Mouse (Mus musculus) gastrocnemius, postnatal 14 days (tissue): ENCODE results near the gene Rpp40. TPM values are rescaled to one million over a fixed set of nuclear protein-coding genes. Genes with fewer than 3 reads are reported as not detected.

Experiments
- DNase-seq: peaks from one replicate; pipeline ENCODE4 v3.0.0; 2021; ENCODE audit warnings: mixed read lengths
- intact Hi-C: fragments of 180-260 bp; cut with DNase I; formaldehyde crosslinking; loops from one replicate; pipeline ENCODE4 v1.15.1; 2025; ENCODE audit warnings: low total_unique reads
- long read RNA-seq, 2 experiments: library from polyadenylated mRNA; stranded (forward); transcript quantifications; one replicate each; pipeline ENCODE4 v2.0.0; 2021
- total RNA-seq, 2 experiments: library from RNA; stranded (reverse); gene quantifications; 2 replicates each; pipeline ENCODE4 v1.2.3; 2021

Gene Rpp40
- total RNA-seq, result 10 to 100 TPM; 12.4 to 15.8 TPM
- long read RNA-seq, experiment 1, full-length matches to known transcripts, result 9 of 9 reads
- long read RNA-seq, experiment 1, partial matches to known transcripts, result 0 of 9 reads
- long read RNA-seq, experiment 1, other reads (novel, unspliced or antisense), result 0 of 9 reads
- long read RNA-seq, experiment 2, full-length matches to known transcripts, result 9 of 11 reads
- long read RNA-seq, experiment 2, partial matches to known transcripts, result 1 of 11 reads
- long read RNA-seq, experiment 2, other reads (novel, unspliced or antisense), result 1 of 11 reads

DNA sequence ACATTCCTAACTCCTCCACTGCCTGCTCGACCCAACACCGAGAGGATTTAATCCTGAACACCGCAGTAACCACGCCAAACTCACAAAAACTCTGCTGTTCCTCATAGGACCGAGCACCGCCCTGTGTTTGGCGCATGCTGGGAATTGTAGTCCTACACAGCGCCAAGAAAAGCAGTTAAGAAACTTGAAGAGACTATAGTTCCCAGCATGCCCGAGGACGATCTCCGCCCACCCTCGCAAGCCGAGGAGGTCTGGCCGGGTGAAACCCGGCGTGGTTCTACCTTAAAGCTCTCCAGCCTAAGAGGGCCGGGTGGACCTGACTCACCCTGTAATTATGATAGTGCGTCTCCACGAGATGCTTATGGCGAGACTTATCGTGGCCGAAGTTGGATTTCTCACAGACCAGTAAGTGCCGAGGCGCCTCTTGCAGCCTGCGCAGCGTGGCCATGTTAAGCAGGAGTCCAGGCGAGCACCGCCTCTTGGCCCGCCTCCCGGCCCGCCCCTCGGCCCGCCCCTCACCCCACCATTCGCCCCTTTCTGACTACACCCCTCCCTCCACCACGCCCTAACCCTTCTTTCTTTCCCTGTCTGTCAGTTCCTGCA is at the start of gene Rpp40:
Rpp40 (minus strand) TSS at position 481 of the 603 bp plus-strand sequence.
- peak; percentile 91 for DNase-seq
- intact Hi-C loops, result no loop called here

DNA sequence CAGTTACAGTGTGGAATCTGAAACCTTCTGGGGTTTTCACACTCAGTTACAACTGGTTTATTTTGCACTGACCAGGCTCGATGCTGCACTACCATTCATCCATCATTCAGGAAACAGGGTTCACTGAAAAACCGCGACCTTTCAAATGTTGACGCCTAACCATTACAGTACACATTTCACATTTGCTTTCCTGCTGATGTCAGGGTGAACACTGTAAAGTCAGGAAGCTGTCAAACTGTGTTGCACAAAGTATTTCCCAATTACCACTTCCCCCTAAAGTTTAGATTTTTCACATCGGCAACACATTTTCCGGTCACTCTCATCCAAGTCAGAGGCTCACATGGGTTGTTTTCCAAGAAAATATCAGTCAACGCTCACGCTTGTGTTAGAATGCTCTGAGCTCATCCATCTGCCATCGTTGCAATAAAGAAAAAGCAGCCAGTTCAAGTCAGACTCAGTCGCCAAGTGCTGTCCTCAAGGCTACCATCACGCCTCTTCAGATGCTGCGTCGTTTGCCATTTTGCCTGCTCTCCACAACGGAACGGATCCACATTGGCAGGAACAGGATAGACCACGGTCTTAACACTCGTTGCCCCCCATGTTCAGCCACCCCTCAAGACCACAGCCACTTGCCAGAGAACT is 43.8 kb upstream of the Rpp40 start:
- intact Hi-C loops, result loop anchor here (5.0 kb wide), 1 partner anchor 178 kb away; no protein-coding TSS in a partner anchor
- no peak for DNase-seq

DNA sequence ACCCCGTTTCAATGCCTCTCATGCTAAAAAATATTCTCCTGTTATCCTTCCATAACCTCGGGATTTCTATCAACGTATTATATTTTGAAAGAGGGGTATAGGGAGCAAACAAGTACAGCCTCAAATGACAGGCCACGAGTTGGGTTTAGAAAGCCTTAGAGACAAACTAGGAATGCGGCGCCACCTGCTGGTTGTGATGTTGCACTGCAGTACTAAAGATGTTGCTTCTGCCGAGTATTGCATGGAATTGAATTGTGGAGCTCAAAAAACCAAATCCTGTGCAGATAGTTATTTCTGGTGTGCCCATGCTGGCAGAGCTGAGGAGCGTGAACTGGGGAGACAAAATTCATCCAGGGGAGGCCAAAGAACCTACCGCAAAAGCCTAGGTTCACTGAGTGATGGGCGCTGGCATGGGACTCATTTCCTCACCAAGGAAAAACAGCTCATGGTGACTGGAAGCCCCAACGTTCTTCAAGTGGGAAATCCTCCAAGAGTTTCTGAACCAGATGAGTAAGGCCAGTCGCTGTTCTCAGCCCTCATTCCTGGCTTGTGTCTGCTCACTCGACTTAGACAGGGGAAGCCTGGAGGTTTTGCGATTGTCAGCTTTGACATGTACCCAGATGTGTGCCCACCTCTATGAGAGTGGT is 41.3 kb upstream of the Rpp40 start:
- intact Hi-C loops, result loop anchor here (5.0 kb wide), 1 partner anchor 175 kb away; no protein-coding TSS in a partner anchor
- DNase-seq, result peak; percentile 74

DNA sequence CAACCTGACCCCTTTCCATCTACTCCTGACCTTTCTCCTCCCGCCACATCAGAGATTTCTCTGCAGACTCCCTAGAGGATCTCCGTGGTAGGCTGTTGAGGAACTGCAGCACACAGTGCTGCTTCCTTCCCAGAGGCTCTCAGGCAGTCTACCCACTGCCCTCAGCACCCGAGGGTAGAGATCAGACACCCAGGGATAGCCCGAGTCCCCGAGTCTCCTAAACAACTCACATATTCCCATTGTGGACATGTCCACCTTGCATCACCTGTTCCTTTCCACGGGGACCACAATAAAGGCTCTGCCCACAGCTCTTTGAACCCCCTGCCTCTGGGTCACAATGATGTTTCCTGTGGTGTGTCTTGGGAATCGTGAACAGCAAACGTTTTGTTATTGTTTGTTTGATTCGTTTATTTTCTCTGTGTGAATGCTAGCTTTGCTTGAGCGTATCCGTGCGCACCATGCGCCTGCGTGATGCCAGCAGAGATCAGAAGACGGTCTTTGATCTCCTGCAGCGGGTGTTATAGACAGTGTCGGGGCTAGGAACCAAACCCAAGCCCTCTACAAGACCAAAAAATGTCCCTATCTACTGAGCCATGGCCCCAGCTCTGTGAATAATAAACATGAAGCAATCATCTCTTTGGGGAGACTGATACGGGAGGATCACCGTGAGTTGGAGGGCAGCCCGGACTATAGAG is 40.6 kb upstream of the Rpp40 start:
- intact Hi-C loops, result loop anchor here (5.0 kb wide), 1 partner anchor 175 kb away; no protein-coding TSS in a partner anchor
- DNase-seq, result no peak

DNA sequence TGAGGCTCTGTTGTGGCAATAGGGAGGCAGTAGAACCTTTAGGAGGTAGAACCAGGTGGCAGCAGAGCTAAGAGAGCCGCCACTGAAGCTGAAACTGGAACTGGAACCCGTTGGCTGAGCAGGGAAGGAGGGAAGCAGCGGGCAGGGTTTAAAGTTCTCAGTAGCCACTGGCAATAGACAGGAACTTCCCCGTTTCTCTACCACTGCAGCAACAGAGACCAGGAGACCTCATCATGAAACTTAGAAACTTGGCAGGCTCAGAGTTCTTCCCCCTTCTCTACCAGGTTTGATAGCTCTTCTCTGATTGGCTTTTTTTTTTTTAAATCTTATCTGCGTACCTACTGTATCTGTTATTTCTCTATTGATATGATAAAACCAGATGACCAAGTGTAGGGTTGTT is 34.8 kb upstream of the Rpp40 start:
- no peak for DNase-seq
- intact Hi-C loops, result no loop called here

DNA sequence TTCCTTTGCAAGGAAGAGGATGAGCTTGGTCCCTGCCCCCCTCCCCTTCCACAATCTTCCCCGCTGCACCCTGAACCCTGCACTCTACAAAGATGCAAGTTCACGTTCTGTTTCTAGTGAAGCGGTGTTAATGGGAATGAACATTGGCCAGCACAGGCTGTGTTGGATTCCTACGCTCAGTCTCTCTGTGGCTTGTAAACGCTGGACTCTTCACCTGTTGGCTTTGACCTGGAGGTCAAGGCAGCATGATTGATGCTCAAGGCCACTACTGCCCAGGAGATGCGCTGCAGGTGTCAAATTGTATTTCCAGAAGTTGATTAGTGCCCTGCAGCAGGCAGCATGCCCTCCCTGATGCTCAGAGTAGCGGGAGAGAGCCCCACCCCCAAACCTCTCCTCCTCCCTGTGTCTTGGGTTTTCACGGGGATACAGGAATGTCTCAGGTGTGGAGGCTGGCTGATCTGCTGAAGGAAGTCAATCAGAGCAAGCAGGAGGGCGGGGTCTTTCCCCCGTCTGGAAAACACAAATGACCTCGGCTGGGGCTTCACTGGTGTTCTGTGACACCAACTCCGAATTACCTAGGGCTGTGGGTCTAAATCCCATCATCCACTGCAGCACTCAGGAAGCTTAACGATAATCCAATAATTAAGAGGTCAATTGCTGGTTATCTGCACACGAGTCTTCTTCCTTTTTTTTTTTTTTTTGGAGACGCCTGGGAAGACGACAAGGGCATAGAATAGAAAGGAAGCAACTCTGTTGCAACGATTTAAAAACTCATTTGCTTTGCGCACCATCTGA is 33.9 kb upstream of the Rpp40 start:
- intact Hi-C loops, result no loop called here

DNA sequence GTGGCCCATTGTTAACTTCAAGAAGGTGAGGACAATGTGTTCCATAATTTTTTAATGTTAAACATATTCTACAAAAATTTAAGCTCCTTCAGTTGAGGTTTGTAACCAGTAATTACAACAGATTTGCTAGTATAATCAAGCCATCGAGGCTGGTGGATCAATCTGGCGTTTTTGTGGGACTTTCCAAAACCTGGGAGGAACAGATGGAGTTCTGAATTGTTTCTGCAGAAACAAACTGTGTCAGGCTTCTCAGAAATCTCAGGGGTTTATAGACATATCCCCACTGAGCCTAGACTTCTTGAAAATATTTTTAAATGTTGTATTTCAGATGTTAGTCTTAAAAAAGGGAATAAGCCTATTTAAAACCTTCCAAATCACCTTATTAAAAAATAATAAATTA is 31.8 kb upstream of the Rpp40 start:
- no peak for DNase-seq
- intact Hi-C loops, result no loop called here

More for the DNA sequence above, 33.9 kb upstream of the Rpp40 start:
- no peak for DNase-seq

DNA sequence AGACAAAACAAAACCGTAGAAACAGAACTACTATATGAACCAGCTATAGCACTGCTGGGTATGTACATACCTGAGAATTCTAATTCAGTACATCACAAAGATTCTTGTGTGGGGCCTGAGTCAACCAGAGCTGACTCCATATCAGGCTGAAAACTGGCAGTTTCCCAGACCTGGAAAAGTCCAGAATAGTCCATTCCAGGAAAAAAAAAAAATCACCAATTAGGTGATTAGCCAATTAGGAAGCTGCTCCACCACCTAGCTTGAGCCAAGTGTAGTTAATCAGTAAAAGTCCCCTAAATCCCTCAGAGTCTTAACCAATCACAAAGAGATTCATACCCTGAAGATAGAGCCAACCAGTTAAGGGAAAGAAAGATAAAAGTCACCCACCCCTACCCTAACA is 5.3 kb upstream of the Rpp40 start:
- no peak for DNase-seq
- intact Hi-C loops, result no loop called here

DNA sequence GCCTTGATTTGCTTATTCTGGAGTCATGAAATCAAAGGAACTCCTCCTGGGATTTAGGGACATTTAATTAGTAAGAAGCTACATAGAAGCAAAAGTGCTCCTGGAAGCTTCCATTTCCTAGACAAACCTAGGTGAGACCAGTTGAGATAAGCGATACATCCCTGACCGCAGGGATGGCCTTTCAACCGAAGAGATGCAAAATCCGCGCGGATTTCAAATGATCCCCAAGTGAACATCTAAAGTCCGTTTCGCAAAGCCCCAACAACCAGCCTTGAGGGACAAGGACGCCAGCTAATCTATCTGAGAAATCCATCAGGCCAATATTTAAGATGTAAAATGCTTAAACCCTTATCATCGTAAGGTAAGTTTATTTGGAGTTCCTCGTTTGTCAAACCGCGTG is 781 bp downstream of the Rpp40 start:
- no peak for DNase-seq
- intact Hi-C loops, result no loop called here

DNA sequence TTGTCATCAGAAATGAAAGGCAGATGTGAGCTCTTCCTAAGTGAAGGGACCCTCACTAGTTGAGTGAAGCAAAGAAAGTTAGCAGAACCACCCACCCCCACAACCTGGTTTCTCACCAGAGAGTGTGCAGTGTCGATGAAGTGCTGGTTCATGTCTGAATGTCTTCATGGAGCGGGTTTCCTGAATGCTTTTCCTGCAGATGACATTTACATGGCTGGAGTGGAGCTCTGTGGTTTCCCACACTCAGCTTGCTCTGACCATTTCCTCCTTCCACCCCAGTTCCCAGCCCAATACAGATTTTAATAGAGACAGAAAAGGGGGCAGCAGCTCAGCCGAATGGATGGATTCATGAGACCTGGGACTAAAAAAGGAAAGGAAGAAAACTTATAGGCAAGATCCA is 13.3 kb downstream of the Rpp40 start:
- DNase-seq, result no peak

DNA sequence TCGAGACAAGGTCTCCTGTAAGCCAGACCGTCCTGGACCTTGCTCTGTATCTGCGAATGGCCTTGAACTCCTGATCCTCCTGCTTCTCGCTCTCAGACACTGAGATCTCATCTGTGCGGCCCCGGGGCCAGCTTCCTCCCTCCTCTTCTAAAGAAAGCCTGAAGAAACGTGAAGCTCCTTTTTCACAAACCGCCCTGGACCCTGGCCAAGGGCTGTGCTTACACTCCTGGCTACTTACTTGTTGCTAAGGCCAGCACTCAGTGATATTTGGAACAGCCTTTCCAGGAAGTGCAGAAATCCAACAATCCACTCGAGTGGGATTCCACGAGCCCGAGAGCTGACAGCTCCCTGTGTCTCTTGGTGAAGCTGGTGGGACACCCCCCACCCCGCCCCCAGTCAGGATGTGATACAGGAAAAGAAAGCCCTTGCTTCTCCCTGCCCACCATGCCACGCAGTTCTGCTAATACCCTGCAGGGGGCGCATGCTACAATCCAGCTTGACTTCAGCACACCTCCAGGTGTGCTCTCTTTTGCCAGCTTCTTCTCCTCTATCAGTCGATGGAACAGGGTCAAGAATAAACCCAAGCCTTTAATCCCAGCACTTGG is 19.9 kb downstream of the Rpp40 start:
- intact Hi-C loops, result no loop called here
- peak; percentile 66 for DNase-seq

More for the DNA sequence above, 13.3 kb downstream of the Rpp40 start:
- intact Hi-C loops, result no loop called here

DNA sequence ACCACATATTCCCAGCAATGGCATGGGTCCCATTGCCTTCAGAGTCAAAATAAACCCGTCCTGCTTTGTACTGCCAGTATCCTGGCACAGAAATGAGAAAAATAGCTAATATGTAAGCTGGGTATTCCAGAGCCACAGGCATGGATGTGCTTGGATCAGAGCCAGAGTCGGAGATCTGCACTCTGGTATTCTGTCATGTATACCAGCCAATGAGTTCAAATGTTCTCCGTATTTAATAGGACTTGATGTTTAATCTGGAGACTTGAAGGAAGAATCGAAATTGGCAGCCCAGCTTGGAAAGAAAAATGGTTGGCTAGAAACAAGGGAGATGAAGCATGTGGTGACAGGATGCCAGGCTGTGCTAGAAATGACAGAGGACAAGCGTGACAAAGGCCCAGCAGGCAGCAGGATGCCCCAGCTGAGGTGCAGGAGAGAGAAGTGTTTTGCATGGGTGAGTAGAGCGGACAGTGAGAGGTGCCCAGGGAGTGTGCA is 25.6 kb downstream of the Rpp40 start:
- intact Hi-C loops, result no loop called here
- no peak for DNase-seq

DNA sequence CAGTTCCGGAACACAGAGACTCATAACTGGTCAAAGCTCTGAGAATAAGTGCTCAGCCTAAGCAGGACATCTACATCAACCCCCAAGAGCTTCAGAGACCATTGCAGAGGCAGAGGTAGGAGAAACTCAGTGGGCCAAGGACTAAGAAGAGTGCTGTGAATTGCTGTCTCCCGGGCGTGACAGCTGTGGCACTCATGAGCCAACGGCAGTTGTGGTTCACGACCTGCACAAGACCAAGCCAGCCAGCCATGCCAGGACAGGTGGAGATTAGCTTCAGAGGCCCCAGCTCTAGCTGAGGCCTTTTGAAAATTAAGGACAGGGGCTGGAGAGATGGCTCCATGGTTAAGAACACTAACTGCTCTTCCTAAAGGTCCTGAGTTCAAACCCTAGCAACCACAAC is 26.6 kb downstream of the Rpp40 start:
- intact Hi-C loops, result no loop called here
- no peak for DNase-seq

DNA sequence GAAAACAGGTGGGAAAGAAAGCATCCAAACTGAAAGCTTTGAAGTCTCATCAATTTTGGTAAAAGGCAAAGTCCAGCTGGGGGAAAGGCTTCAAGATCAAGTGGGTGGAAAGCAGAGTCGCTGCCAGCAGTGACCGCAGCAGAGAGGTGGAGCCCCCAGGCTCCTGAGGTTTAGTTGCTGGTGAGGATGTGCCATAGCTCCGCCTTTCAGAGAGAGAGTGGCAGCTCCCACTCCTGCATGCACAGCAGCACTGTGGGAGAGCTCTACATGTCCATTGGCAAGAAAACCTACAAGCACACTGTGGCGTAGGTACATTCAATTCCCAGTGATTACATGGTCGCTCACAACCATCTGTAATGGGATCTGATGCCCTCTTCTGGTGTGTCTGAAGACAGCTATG is 27.1 kb downstream of the Rpp40 start:
- peak; percentile 16 for DNase-seq
- intact Hi-C loops, result no loop called here

DNA sequence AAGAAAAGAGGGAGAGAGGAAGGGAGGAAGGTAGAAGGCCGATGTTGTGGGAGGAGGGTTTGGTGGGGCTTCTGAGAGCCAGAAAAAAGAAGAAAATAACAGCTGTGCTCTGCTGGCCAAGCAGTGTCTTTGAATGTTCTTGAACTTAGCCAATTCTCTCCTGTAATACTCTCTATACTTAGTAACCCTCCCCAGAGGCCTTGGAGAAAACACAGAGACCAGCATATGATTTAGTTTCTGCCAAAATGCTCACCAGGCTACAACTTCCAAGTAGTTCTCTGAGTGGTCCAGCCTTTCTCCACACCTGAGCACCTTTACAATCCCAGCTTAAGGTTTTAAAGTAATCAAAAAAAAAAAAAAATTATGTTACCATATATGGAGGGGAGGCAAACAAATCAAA is 27.9 kb downstream of the Rpp40 start:
- no peak for DNase-seq

DNA sequence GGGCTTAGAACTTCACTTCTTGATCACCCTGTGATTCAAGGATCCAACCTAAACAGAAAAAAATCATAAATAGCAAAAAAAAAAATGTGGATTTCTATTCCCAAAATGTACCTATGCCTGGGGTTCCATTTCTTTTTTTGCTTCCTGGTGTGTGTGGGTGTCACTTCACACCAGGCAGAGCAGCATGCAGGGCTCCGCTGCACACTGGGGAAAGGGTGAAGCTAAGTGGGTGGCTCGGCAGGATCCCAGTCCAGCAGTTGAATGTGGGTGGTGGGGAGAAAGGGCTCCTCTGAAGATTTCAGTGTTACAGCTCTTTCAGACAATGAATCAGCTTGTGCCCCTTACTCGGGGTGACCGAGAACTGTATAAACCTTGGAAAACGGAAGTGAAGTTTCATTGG is 30.8 kb downstream of the Rpp40 start:
- no peak for DNase-seq
- intact Hi-C loops, result no loop called here

More for the DNA sequence above, 27.9 kb downstream of the Rpp40 start:
- intact Hi-C loops, result no loop called here

DNA sequence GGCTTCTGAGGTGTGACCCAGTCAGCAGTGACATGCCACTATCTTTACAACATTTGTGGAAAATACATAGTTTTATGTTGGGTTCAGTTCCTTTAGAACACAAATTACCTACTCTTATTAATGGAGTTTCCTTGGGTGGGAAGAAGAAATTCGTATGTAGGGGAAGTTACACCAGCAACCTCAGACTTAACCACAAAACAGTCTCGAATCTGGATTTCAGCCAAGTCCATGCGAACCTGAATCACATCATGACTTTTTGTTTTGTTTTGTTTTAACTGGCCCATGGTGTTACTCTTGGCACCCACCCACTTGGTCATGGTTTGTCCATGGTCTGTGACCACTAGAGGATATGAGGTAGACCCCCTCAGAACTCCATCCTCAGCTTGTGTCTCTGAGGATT is 35.1 kb downstream of the Rpp40 start:
- intact Hi-C loops, result no loop called here
- DNase-seq, result no peak

DNA sequence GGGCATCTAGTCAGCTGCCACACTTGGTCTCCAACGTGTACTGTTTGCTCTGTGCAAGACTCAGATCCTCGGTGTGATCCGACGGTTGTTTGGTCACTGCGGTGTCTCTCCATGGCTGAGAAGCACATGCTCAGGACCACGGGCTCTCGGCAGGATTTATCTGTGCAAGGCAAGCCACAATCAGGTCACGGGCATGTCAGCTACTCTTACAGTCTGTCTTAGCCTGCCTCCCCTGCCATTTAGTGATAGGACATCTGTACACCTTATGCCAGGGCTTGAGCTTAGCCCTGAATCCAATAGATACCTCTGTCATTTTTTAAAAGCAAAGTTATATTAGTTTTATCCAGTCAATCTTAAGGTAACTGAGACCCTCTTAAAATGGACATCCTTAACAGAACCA is 35.5 kb downstream of the Rpp40 start:
- DNase-seq, result no peak
- intact Hi-C loops, result no loop called here
